21 mouse cellular contexts compared by ENCODE assay signal in the genomic region with DNA sequence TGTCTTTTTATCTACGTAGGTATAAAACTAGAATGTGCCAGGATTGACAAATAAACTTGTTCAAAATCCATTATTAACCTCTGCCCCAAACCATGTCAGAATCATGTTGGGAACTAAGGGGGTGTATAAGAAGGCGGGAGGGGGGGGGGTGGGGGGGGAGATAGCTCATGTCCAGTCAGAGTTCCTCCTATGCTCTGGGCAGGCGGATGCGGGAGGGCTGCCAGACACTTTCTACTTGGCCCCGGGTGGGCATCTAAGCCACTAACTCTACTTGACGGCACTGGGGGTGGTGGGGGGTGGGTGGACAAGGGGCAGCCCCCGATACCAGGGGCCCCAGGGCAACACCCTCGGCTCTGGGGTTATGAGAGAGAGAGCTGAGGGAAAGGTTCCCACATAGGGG. TPM values are rescaled to one million over a fixed set of nuclear protein-coding genes. Genes with fewer than 3 reads are reported as not detected.
"Had no signal": no experiment of that assay in that cellular context is flagged by ENCODE, and none has a peak within 500 bp of the region (broad histone marks: within the 10 kb centered on the region; RNA-seq: fewer than 3 reads in every experiment).

No protein-coding gene starts in this region.

- H3K4me3 ChIP-seq: midbrain, embryonic 10.5 days; midbrain, embryonic 12.5 days; myocyte; neural tube, embryonic 12.5 days; stomach, embryonic 15.5 days had no signal

- H3K27ac ChIP-seq: liver, embryonic 14.5 days; midbrain, embryonic 10.5 days; midbrain, embryonic 12.5 days; neural tube, embryonic 12.5 days; stomach, embryonic 15.5 days; stomach, postnatal 0 days had no signal

- DNase-seq: lung, adult 18-20 months; lung, embryonic 14.5 days; lung, postnatal 10 days; lung, postnatal 4 days; midbrain, embryonic 14.5 days; right cerebral cortex, postnatal 14 days; thymus, adult 2 months; thymus, postnatal 25 days; thymus, postnatal 4 days had no signal

- H3K4me2 ChIP-seq: lung, embryonic 14.5 days; midbrain, embryonic 12.5 days; neural tube, embryonic 12.5 days; stomach, embryonic 15.5 days had no signal

- ATAC-seq: midbrain, embryonic 16.5 days had no signal

- H3K36me3 ChIP-seq: midbrain, embryonic 10.5 days; midbrain, embryonic 12.5 days; neural tube, embryonic 12.5 days; stomach, embryonic 15.5 days had no signal

- H3K27me3 ChIP-seq: midbrain, embryonic 12.5 days; neural tube, embryonic 12.5 days; stomach, embryonic 15.5 days had no signal

- H3K9ac ChIP-seq: liver, embryonic 14.5 days; lung, embryonic 14.5 days; midbrain, embryonic 12.5 days; neural tube, embryonic 12.5 days; stomach, embryonic 15.5 days had no signal

- H3K4me1 ChIP-seq: midbrain, embryonic 10.5 days; midbrain, embryonic 12.5 days; neural tube, embryonic 12.5 days; stomach, embryonic 15.5 days had no signal

- H3K9me3 ChIP-seq: midbrain, embryonic 10.5 days; midbrain, embryonic 12.5 days; neural tube, embryonic 12.5 days; stomach, embryonic 15.5 days had no signal

RNA-seq across cellular contexts. Expression of gene 4930486L24Rik, which starts 21.1 kb away (rescaled TPM):
- polyA plus RNA-seq: lung, embryonic 14.5 days; lung, embryonic 16.5 days; midbrain, embryonic 14.5 days; midbrain, embryonic 16.5 days; neural tube, embryonic 12.5 days; stomach, embryonic 15.5 days; stomach, postnatal 0 days had no signal

RNA-seq across cellular contexts. Expression of gene Ctsll3, which starts 40.5 kb away (rescaled TPM):
- polyA plus RNA-seq: liver, embryonic 14.5 days; liver, embryonic 16.5 days; lung, embryonic 14.5 days; lung, embryonic 16.5 days; midbrain, embryonic 10.5 days; midbrain, embryonic 12.5 days; midbrain, embryonic 14.5 days; midbrain, embryonic 16.5 days; myocyte; neural tube, embryonic 12.5 days; spleen, adult 2 months; stomach, embryonic 15.5 days; thymus, adult 2 months; urinary bladder, adult 2 months had no signal

RNA-seq across cellular contexts. Expression of gene Gm49392, which starts 53.5 kb away (rescaled TPM):
- polyA plus RNA-seq: midbrain, embryonic 10.5 days; midbrain, embryonic 12.5 days; midbrain, embryonic 14.5 days; neural tube, embryonic 12.5 days had no signal

RNA-seq across cellular contexts. Expression of gene BC051665, which starts 57.0 kb away (rescaled TPM):
- polyA plus RNA-seq: liver, embryonic 14.5 days; liver, embryonic 16.5 days; lung, embryonic 14.5 days; lung, embryonic 16.5 days; midbrain, embryonic 10.5 days; midbrain, embryonic 12.5 days; midbrain, embryonic 14.5 days; midbrain, embryonic 16.5 days; myocyte; neural tube, embryonic 12.5 days; spleen, adult 2 months; stomach, embryonic 15.5 days; stomach, postnatal 0 days; thymus, adult 2 months; urinary bladder, adult 2 months had no signal
